Mouse (Mus musculus) midbrain, embryonic 16.5 days (tissue): ENCODE data around the gene Clmn. TPM values are rescaled to one million over a fixed set of nuclear protein-coding genes. Genes with fewer than 3 reads are reported as not detected.
A peak's percentile ranks its signal among the peaks of the same experiment; 100 is the strongest.
"Not testable (repeated sequence)": the region's sequence is repeated elsewhere in the genome, so short reads cannot be mapped to it uniquely, and the experiment has no call there.

Experiments
- ATAC-seq: fragments of 200-750 bp; cut with Nextera tagmentation; 2 replicates; pipeline ENCODE4 v1.8.0; 2017; ENCODE audit warnings: moderate TSS enrichment
- H3K27ac ChIP-seq: fragments of 300-500 bp; sonication (generic); 2 replicates; pipeline ENCODE4 v1.5.1; 2014; ENCODE audit warnings: mild to moderate bottlenecking, low read length, mixed read lengths
- H3K27me3 ChIP-seq: fragments of 300-500 bp; sonication (generic); 2 replicates; pipeline ENCODE4 v1.6.1; 2014; ENCODE audit warnings: low read depth, low read length, mixed read lengths; ENCODE audit not compliant: control insufficient read depth, insufficient read depth
- H3K36me3 ChIP-seq: fragments of 300-500 bp; sonication (generic); 2 replicates; pipeline ENCODE4 v1.6.1; 2014; ENCODE audit warnings: mild to moderate bottlenecking, low read length, moderate library complexity, mixed read lengths; ENCODE audit not compliant: control insufficient read depth, insufficient read depth
- H3K4me1 ChIP-seq: fragments of 300-500 bp; sonication (generic); 2 replicates; pipeline ENCODE4 v1.6.1; 2014; ENCODE audit warnings: mild to moderate bottlenecking, low read length, mixed read lengths; ENCODE audit not compliant: control insufficient read depth, insufficient read depth
- H3K4me2 ChIP-seq: fragments of 300-500 bp; sonication (generic); 2 replicates; pipeline ENCODE4 v1.6.1; 2014; ENCODE audit warnings: mild to moderate bottlenecking, low read length, mixed read lengths
- H3K4me3 ChIP-seq: fragments of 300-500 bp; sonication (generic); 2 replicates; pipeline ENCODE4 v1.5.1; 2014; ENCODE audit warnings: low read depth, mild to moderate bottlenecking, low read length, moderate library complexity, mixed read lengths
- H3K9ac ChIP-seq: fragments of 300-500 bp; sonication (generic); 2 replicates; pipeline ENCODE4 v1.6.1; 2014; ENCODE audit warnings: low read depth, low read length, mixed read lengths
- H3K9me3 ChIP-seq: fragments of 300-500 bp; sonication (generic); replicated peaks from 2 replicates; pipeline ENCODE4 v1.6.1; 2014; ENCODE audit warnings: mild to moderate bottlenecking, low read length, mixed read lengths; ENCODE audit not compliant: control insufficient read depth, poor library complexity, severe bottlenecking
- WGBS: fragments of 180-500 bp; shearing (Covaris S2); extraction: QIAGEN DNeasy Blood & Tissue Kit; methylation state at CpG from one replicate; pipeline ENCODE4 v1.1.7; 2014; 5-methylcytosine and 5-hydroxymethylcytosine counted together
- polyA plus RNA-seq: library from polyadenylated mRNA; unstranded; fragments of >200 nt; fragmentation: Nextera tagmentation; extraction: Ambion mirVana; gene quantifications from 2 replicates; pipeline ENCODE4 v1.2.1, GENCODE M21; 2015

The Clmn gene
- polyA plus RNA-seq, 1 experiment from 2014 or later = 0.97 TPM

DNA sequence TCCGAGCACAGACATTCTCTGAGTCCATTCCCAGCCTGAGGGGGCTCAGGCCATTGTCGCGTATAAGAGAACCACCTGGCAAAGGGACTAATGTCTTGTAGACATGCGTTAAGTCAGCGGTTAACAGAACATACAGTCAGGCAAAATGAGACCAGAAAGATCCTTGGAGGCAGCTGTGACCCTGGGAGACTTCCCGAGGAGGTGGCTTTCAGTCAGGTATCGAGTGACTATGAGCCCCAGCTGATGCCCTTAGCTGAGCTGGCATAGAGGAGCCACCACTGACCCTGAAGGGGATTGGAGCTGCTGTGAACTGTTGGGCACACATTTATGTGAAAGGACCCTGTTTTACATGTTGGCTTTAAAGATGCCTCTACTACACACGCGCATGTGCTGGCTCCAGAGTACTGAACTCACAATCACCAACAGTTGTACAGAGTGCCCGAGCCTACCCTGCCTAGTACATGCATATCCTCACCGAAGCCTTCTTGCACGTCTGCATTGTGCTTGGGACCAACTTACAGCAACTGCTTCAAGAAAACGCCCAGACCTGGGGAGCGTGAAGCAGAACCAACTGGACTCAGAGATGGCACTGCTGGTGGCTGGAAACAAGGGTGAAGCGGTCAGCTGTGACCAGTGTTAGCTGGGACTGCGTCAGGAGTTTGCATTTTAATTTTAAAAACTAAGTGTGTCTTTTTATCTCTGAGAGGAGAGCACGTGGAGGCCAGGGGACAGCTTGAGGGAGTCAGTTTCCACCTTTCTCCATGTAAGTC, 34.0 kb downstream of the Clmn start:
- Histone ChIP-seq H3K4me2 (no peak overlapping the region), H3K9ac (no peak overlapping the region), H3K9me3 (no peaks in the 10 kb centered on the region), H3K27ac (no peak overlapping the region), H3K4me1 (peaks cover 10% of the 10 kb centered on the region), H3K4me3 (no peak overlapping the region), H3K36me3 (no peaks in the 10 kb centered on the region), H3K27me3 (no peaks in the 10 kb centered on the region)
- ATAC-seq = no peak
- WGBS = 69% methylated on average over 17 of the region's 17 CpGs

DNA sequence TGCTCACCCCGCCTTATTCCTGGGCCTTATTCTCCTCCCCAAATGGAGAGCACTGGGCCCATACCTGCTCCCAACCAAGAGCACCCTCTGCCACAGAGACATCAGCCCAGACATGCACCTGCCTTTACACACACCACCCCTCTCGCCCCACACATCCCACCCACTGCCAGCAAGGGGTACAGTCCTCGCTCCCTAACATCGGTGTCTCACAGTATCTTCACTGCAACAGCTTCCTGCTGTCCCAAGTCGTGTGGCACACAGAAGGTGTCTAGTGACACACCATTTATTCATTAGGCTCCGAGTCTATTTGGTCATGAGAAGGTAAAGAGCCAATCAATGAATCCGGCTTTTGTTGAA, 34.6 kb downstream of the Clmn start:
- Histone ChIP-seq H3K27ac (no peak overlapping the region), H3K4me3 (no peak overlapping the region), H3K4me1 (peaks cover 4% of the 10 kb centered on the region; the same call in 1 of the 2 replicates), H3K36me3 (no peaks in the 10 kb centered on the region), H3K9me3 (no peaks in the 10 kb centered on the region), H3K9ac (no peak overlapping the region), H3K4me2 (no peak overlapping the region), H3K27me3 (no peaks in the 10 kb centered on the region)
- 0 out of 2 replicates have a peak, but pooled peaks have one; percentile 43 for ATAC-seq
- WGBS = 72% methylated on average over 7 of the region's 7 CpGs

DNA sequence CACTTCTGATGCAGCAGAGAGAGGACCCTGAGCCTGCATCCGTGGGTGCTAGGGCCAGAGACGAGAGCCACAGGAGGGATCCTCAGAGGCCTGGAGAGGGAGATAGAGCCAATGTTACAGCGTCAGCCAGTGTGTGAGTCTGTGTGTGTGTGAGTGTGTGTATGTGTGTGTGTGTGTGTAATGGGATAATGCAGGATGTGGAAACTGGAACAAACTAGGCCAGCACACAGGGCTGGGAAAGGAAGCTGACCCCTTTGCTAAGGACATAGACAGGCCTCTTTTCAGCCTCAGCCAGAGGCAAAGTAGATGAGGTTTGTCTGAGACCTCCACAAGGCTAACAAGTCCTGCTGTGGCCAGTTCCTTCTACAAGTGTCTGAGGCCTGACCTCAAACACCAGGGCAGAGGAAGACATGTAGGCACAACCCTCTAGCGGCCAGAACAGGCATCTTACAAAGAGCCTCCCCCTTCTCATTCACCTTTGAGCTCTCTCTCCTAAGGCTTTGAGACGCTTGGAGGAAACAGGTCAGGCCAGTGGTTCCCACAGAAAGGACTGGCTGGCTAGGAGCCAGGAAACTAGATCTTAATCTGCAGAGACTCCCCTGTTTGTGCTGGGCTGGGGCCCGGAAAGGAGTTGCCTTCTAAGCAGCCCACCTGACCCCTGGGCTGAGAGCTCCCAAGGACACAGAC, 35.1 kb downstream of the Clmn start:
- Histone ChIP-seq H3K27ac (no peak overlapping the region), H3K9ac (no peak overlapping the region), H3K4me3 (no peak overlapping the region), H3K27me3 (no peaks in the 10 kb centered on the region), H3K36me3 (no peaks in the 10 kb centered on the region), H3K4me1 (0 out of 2 replicates have a peak, but pooled peaks cover 3% of the 10 kb centered on the region), H3K9me3 (no peaks in the 10 kb centered on the region), H3K4me2 (no peak overlapping the region)
- 29% methylated on average over 6 of the region's 6 CpGs for WGBS
- ATAC-seq = peak; percentile 29; the same call in 1 of the 2 replicates

DNA sequence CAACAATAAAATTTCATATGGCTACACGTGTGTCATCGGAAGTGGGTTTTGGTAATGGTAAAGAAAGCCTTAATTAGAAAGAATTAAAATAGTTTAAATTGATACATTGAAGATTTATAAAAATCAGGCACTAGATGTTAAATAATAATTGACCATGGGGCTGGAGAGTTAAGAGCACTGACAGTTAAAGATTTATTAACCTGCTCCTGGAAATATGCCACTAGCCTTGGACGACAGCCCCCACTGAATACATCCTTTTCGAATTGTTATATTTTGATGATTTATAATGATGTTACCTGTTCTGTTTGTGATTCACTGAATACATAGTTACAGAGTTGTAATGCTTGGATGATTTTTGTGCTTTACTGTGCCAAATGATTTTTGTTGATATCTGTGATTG, 35.9 kb downstream of the Clmn start:
- H3K9me3 ChIP-seq, H3K27ac ChIP-seq, H3K4me1 ChIP-seq, H3K27me3 ChIP-seq, H3K4me2 ChIP-seq, H3K4me3 ChIP-seq, H3K9ac ChIP-seq, ATAC-seq, H3K36me3 ChIP-seq: not testable (repeated sequence)
- WGBS = 93% methylated on average over 4 of the region's 4 CpGs

DNA sequence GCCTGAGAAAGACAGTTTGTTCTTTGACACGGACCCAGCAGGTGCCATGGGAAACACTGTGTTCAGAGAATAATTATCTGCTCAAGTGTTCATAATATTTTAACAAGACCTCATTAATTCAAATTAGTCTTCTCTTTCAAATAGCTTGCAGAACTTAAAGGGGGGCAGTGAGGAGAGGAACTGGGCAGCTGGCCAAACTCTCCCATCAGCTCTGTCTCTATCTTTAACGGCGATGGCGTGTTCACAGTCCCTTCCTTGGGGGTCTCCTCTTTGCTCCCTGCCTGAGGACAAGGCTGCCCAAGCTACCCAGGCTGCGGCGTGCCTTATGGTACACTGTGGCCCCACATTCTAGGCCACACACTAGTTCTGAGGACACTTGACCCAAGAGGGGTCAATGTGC, 37.2 kb downstream of the Clmn start:
- H3K4me1 ChIP-seq = peaks cover 5% of the 10 kb centered on the region; the same call in 1 of the 2 replicates
- no peaks in the 10 kb centered on the region for H3K36me3 ChIP-seq
- H3K9me3 ChIP-seq = no peaks in the 10 kb centered on the region
- H3K4me3 ChIP-seq = no peak overlapping the region
- H3K9ac ChIP-seq = no peak overlapping the region
- ATAC-seq = no peak
- H3K27me3 ChIP-seq = no peaks in the 10 kb centered on the region
- H3K4me2 ChIP-seq = no peak overlapping the region
- no peak overlapping the region for H3K27ac ChIP-seq
- 46% methylated on average over 6 of the region's 6 CpGs for WGBS

DNA sequence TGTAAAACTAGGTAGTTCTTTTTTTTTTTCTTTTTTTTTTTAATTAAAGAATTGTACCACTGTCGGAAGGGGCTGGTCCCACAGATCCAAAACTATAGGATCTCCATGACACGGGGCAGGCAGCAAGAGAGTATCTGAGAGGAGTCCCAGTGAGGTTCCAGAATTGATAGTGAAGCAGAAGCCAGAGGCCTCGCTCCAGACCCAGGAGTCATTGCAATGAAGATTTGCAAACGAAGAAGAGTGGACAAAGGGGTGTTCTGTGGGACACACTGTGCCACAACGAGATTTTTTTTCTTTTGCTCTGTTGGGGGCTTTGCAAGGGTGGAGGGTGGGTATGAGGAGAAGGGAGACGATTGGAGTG, 40.0 kb downstream of the Clmn start:
- H3K9ac ChIP-seq = no peak overlapping the region
- H3K27ac ChIP-seq = no peak overlapping the region
- no peaks in the 10 kb centered on the region for H3K36me3 ChIP-seq
- no peaks in the 10 kb centered on the region for H3K9me3 ChIP-seq
- peaks cover 5% of the 10 kb centered on the region; the same call in 1 of the 2 replicates for H3K4me1 ChIP-seq
- H3K4me2 ChIP-seq = no peak overlapping the region
- 48% methylated on average over 6 of the region's 6 CpGs for WGBS
- H3K4me3 ChIP-seq = no peak overlapping the region
- H3K27me3 ChIP-seq = no peaks in the 10 kb centered on the region
- ATAC-seq = no peak

GRCm38 (mm10) chr12:104824244-104824906, 40.5 kb downstream of the Clmn start:
- no peaks in the 10 kb centered on the region for H3K9me3 ChIP-seq
- H3K36me3 ChIP-seq = no peaks in the 10 kb centered on the region
- H3K4me1 ChIP-seq = peaks cover 5% of the 10 kb centered on the region; the same call in 1 of the 2 replicates
- 75% methylated on average over 12 of the region's 12 CpGs for WGBS
- ATAC-seq = 0 out of 2 replicates have a peak, but pooled peaks have one; percentile 34
- H3K27ac ChIP-seq = no peak overlapping the region
- no peak overlapping the region for H3K4me2 ChIP-seq
- H3K4me3 ChIP-seq = no peak overlapping the region
- no peak overlapping the region for H3K9ac ChIP-seq
- no peaks in the 10 kb centered on the region for H3K27me3 ChIP-seq

DNA sequence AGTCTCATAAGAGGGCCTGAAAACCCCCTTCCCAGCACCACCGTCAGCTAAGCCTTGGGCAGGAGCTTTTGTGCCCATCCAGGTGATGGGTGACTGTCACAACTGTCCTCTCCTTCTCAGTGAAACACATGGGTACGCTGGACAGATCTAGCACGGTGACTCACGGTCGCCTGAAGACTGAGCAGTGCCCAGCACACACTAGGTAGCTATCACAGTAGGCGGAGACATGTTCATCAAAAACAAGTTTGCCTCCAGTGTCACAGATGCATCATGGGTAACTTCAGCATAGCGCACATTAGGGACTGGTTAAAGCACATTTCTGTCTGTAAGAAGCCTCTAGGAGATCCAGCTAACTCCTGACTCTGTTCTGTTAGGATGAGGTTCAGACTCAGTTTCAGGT, 41.2 kb downstream of the Clmn start:
- Histone ChIP-seq H3K4me1 (peaks cover 5% of the 10 kb centered on the region; the same call in 1 of the 2 replicates), H3K9me3 (no peaks in the 10 kb centered on the region), H3K36me3 (no peaks in the 10 kb centered on the region), H3K4me3 (no peak overlapping the region), H3K4me2 (no peak overlapping the region), H3K27ac (no peak overlapping the region), H3K27me3 (no peaks in the 10 kb centered on the region), H3K9ac (no peak overlapping the region)
- ATAC-seq = no peak
- WGBS = 96% methylated on average over 7 of the region's 7 CpGs
